ENCODE assay signal across 8 mouse cellular contexts in the genomic region with DNA sequence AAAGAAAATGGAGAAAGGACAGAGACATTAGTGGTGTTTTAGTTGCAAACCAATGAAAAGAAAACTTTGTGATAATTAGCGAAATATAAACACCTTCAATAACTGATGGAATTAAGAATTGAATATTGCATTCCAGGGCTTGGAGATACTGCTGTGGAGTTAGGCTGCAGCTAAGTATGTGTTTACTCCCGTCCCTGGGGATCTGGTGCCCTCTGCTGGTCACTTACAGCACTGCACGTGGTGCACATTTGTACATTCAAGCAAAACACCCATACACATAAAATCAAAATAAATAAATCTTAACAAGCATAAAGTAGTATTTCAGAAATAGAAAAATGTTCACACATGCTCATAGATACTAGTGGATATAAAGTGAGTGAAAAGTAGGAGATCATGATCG.
DNase-seq lines count a peak whose midpoint lies in the region; ATAC-seq and TF ChIP-seq lines count a peak whose summit lies in the region.

No protein-coding gene starts in this region.

- H3K36me3 ChIP-seq in forebrain, embryonic 13.5 days (ENCODE audit: poor library complexity, severe bottlenecking), result no peaks in the 10 kb centered on the region
- H3K36me3 ChIP-seq in hindbrain, postnatal 0 days (ENCODE audit: insufficient read depth, low read length), result no peaks in the 10 kb centered on the region
- H3K36me3 ChIP-seq in midbrain, embryonic 11.5 days (ENCODE audit: control insufficient read depth, insufficient read depth, low read length), result no peaks in the 10 kb centered on the region

- H3K27ac ChIP-seq in forebrain, embryonic 13.5 days, result no peak overlapping the region
- no peak overlapping the region for H3K27ac ChIP-seq in hindbrain, postnatal 0 days
- H3K27ac ChIP-seq in midbrain, embryonic 11.5 days (ENCODE audit: low read depth, low read length), result no peak overlapping the region

- H3K9me3 ChIP-seq in forebrain, embryonic 13.5 days (replicated peaks), result no peaks in the 10 kb centered on the region
- no peaks in the 10 kb centered on the region for H3K9me3 ChIP-seq in hindbrain, postnatal 0 days (ENCODE audit: low read length)
- no peaks in the 10 kb centered on the region for H3K9me3 ChIP-seq in midbrain, embryonic 11.5 days (ENCODE audit: control insufficient read depth, low read length)

- peak; percentile 71; the same call in 1 of the 2 replicates for ATAC-seq in forebrain, embryonic 13.5 days
- ATAC-seq in hindbrain, postnatal 0 days, result peak; percentile 81
- peak; percentile 78; the same call in 1 of the 2 replicates for ATAC-seq in midbrain, embryonic 11.5 days (ENCODE audit: low FRiP score)
- ATAC-seq in erythroblast, adult 5-6 weeks (replicated peaks; ENCODE audit: low FRiP score, poor library complexity, severe bottlenecking), result no peak

- peaks cover 7% of the 10 kb centered on the region; the same call in 1 of the 2 replicates for H3K4me1 ChIP-seq in forebrain, embryonic 13.5 days
- no peaks in the 10 kb centered on the region for H3K4me1 ChIP-seq in hindbrain, postnatal 0 days (ENCODE audit: insufficient read depth, low read length)
- H3K4me1 ChIP-seq in midbrain, embryonic 11.5 days (ENCODE audit: control insufficient read depth, insufficient read depth, low read length), result no peaks in the 10 kb centered on the region

- no peak overlapping the region for H3K4me3 ChIP-seq in forebrain, embryonic 13.5 days
- no peak overlapping the region for H3K4me3 ChIP-seq in hindbrain, postnatal 0 days (ENCODE audit: low read length)
- H3K4me3 ChIP-seq in midbrain, embryonic 11.5 days (ENCODE audit: low read depth, low read length), result no peak overlapping the region

- DNase-seq in Muller cell, postnatal 12 days (ENCODE audit: inconsistent ontology term), result peak; percentile 55
- DNase-seq in c-Kit-positive CD71-negative TER-119-negative erythroid progenitor cells, embryonic 14.5 days (ENCODE audit: low read depth), result peak; percentile 53
- peak; percentile 85 for DNase-seq in hindbrain, postnatal 0 days (ENCODE audit: low spot score)
- peak; percentile 31 to 87 for DNase-seq in left cerebral cortex, adult 8-10 months (ENCODE audit: low spot score in 2 of 2)
- peak; percentile 97 for DNase-seq in midbrain, embryonic 11.5 days (ENCODE audit: low spot score, missing footprints)
- DNase-seq in right cerebral cortex, postnatal 4 days, result peak; percentile 94

- H3K4me2 ChIP-seq in forebrain, embryonic 13.5 days, result no peak overlapping the region
- no peak overlapping the region for H3K4me2 ChIP-seq in hindbrain, postnatal 0 days (ENCODE audit: low read depth, low read length)
- no peak overlapping the region for H3K4me2 ChIP-seq in midbrain, embryonic 11.5 days

- WGBS in forebrain, embryonic 13.5 days, result 18% methylated on average over 4 of the region's 4 CpGs
- WGBS in hindbrain, postnatal 0 days, result 19% methylated on average over 4 of the region's 4 CpGs
- WGBS in midbrain, embryonic 11.5 days, result 18% methylated on average over 4 of the region's 4 CpGs

- peak; percentile 97 for TF ChIP-seq CTCF in hindbrain, postnatal 0 days (IDR thresholded peaks at IDR 0.05; ENCODE audit: low read depth)

- no peaks in the 10 kb centered on the region for H3K27me3 ChIP-seq in forebrain, embryonic 13.5 days
- no peaks in the 10 kb centered on the region for H3K27me3 ChIP-seq in hindbrain, postnatal 0 days (ENCODE audit: insufficient read depth, low read length)
- H3K27me3 ChIP-seq in midbrain, embryonic 11.5 days (ENCODE audit: control insufficient read depth, insufficient read depth, low read length), result no peaks in the 10 kb centered on the region

- H3K9ac ChIP-seq in forebrain, embryonic 13.5 days, result no peak overlapping the region
- no peak overlapping the region for H3K9ac ChIP-seq in hindbrain, postnatal 0 days (replicated peaks; ENCODE audit: low read length)
- no peak overlapping the region for H3K9ac ChIP-seq in midbrain, embryonic 11.5 days (ENCODE audit: low read length)
